Mouse (Mus musculus): ENCODE results near the gene Dhrs7b.
"Not testable (repeated sequence)": the region's sequence is repeated elsewhere in the genome, so short reads cannot be mapped to it uniquely, and the experiment has no call there.

Gene Dhrs7b

GRCm38 (mm10) chr11:60841467-60842200 is 11.2 kb downstream of the Dhrs7b start:
- DNase-seq (ENCODE audit: low spot score) = no peak

GRCm38 (mm10) chr11:60843412-60843811 is 13.0 kb downstream of the Dhrs7b start:
- no peak for DNase-seq (ENCODE audit: low spot score)

GRCm38 (mm10) chr11:60845415-60845814 is 15.0 kb downstream of the Dhrs7b start:
- no peak for DNase-seq (ENCODE audit: low spot score)

DNA sequence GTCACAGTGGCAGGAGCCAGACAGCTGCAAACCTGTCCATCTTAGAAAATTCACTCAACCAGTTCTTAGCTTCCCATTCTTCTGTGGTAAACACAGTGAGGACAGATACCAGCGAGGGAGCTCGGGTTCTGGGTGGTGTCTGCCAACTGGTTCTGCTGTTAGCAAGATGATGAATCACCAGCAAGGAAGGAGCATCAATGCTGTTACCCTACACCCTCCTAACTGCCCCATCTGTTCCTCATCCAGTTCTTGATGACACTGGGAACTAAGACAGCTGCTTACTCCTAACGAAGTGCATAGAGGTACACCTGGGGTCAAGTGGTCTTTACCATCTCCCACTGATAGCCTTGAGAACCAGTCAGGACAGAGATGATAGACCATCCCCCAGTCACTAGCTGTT is 26.2 kb downstream of the Dhrs7b start:
- no peak for DNase-seq (ENCODE audit: low spot score)

DNA sequence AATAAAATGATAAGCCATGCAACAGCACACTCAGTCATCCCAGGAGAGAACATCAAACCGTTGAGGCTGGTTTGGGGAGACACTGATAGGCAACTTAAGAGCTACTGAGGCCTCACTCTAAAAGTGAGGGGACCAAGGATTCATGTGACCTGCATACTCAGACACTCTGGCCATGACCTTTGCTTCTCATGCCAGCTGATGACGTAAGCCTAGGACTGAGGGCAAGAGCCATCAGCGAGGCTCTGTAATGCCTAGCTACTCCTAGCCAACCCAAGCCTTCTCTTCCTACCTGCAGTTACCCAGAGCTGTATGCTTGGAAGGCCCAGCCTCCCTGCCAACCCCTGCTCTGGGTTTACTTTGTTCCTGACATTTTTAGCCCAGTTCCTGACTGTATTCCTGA is 31.6 kb downstream of the Dhrs7b start:
- DNase-seq (ENCODE audit: low spot score) = no peak

- DNase-seq (ENCODE audit: low spot score) = no peak
Measured at GRCm38 (mm10) chr11:60863196-60863595, 32.8 kb downstream of the Dhrs7b start.

GRCm38 (mm10) chr11:60864166-60864565 is 33.7 kb downstream of the Dhrs7b start:
- no peak for DNase-seq (ENCODE audit: low spot score)

GRCm38 (mm10) chr11:60864916-60865315 is 34.5 kb downstream of the Dhrs7b start:
- DNase-seq (ENCODE audit: low spot score) = no peak

- no peak for DNase-seq (ENCODE audit: low spot score)
Measured at GRCm38 (mm10) chr11:60866021-60866420, 35.6 kb downstream of the Dhrs7b start.

DNA sequence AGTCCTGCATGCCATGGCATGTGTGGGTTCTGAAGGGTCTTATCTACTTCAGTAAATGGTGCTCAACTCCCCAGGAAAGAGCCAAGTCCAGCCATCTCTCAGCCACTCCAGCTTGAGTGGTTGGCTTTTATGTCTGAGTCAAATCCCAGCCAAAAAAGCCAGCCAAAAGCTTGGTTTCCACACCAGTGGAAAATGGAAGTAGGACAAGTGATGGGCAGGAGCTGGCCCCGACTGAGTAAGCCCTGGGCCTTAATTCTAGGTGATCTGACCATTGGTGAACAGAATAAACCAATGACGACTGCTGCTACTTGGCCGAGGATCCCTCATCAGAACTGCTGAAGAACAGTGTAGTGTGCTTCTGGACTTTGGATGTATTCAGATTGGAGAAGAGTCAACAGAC is 37.0 kb downstream of the Dhrs7b start:
- DNase-seq (ENCODE audit: low spot score) = no peak

GRCm38 (mm10) chr11:60867904-60868303 is 37.5 kb downstream of the Dhrs7b start:
- no peak for DNase-seq (ENCODE audit: low spot score)

DNA sequence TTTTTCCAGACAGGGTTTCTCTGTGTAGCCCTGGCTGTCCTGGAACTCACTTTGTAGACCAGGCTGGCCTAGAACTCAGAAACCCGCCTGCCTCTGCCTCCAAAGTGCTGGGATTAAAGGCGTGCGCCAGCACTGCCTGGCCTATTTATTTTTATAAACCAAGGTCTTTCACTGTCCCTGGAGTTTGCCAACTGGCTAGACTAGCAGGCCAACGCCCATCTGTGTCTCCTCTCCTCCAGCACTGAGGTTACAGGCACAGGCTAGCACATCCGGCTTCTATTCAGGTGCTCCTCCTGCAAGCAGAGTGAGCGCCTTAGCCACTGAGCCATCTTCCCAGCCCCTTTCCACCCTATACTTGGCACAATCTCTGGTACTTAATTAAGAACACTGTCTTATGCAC is 39.0 kb downstream of the Dhrs7b start:
- DNase-seq (ENCODE audit: low spot score) = not testable (repeated sequence)

DNA sequence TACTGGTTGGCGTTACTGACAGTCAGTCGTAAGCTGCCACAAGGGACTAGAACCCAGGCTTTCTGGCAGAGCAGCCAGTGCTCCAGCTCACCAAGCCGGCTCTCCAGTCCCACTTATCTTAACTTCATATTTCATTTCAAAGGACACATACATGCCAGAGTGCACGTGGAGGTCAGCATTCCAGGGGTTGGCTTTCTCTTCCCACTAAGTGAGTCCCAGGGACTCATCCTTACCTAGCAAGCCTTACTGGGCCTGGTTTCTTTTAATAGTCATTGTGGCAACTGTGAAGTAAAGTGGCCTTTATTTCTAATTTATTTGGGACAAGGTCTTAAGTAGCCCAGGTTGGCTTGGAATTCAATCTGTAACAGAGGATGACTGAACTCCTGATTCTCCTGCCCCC is 41.0 kb downstream of the Dhrs7b start:
- no peak for DNase-seq (ENCODE audit: low spot score)

- no peak for DNase-seq (ENCODE audit: low spot score)
Measured at GRCm38 (mm10) chr11:60873101-60873500, 42.7 kb downstream of the Dhrs7b start.

- DNase-seq (ENCODE audit: low spot score) = peak; percentile 19
Measured at GRCm38 (mm10) chr11:60878056-60878612, 47.7 kb downstream of the Dhrs7b start.

DNA sequence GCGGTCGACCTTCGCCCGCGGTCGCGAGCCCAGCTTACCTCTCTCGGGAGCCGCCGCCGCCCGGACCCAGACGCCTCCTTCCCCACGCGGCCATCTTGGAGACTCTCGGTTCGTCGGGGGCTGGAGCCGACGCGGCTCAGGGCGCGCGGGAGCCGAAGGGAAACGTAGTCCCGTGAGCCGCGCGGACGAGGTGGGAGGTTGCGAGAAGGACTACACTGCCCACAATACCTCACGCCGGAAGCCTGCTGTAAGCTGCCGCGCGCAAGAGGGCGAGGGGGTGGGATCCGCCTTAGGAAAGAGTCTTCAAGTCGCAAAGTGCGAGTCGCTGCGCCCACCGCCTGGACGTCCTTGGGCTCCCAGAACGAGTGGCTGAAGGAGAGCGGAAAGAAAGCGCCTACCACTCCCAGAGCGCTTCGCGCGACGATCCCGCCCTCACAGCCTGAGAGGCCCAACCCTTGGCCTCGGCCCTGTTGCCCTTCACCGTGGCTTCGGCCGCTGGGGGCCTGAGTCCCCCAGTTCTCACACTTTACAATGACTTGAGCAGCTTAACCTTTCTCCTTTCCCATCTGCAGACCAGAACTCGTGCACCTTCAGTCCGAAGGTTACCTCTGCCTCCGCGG is 48.4 kb downstream of the Dhrs7b start, which contains the start of gene Tmem11:
Tmem11 (minus strand) TSS at position 598 of the 620 bp plus-strand sequence.
- DNase-seq (ENCODE audit: low spot score) = peak; percentile 95

- DNase-seq (ENCODE audit: low spot score) = peak; percentile 34
Measured at GRCm38 (mm10) chr11:60879423-60879822, 49.0 kb downstream of the Dhrs7b start.

GRCm38 (mm10) chr11:60880559-60880958 is 50.1 kb downstream of the Dhrs7b start:
- no peak for DNase-seq (ENCODE audit: low spot score)

DNA sequence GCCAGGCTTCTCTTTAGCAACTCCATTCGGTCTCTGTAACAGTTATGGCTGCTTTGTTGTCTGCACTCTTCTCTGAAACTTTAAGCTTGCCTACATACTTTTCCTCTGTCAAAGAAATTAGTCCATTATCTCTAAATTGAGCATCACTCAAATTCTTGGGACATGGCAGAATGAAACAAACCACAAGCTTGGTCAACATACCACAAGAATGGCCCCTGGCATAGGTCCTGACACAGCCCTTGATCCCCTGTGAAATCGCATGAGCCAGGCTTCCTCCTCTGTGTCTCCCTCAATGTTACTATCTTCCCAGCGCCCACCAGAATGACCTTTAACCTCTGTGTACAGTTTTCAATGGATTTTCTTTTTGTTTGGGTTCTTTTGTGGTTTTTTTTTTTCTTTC is 52.0 kb downstream of the Dhrs7b start:
- DNase-seq (ENCODE audit: low spot score) = no peak

GRCm38 (mm10) chr11:60886986-60887385 is 56.6 kb downstream of the Dhrs7b start:
- DNase-seq (ENCODE audit: low spot score) = not testable (repeated sequence)

- no peak for DNase-seq (ENCODE audit: low spot score)
Measured at GRCm38 (mm10) chr11:60889861-60890260, 59.4 kb downstream of the Dhrs7b start.

DNA sequence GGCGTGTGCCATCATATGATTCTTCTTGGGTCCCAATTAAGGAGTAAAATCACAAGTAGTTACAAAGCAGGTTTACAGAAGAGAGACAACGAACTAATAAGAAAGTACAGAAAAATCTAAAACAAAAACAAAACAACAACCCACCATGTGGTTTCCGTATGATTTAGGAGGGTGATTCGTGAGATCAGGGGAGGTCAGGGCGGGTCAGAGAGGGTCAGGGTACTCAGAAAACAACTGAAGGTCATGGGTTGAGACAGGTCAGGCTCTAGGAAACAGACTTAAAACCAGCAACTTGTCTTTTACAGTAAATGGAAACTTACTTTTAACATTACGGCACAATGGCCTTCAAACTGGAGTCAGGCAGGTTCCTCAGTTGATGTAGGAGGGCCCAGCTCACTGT is 59.9 kb downstream of the Dhrs7b start:
- no peak for DNase-seq (ENCODE audit: low spot score)

GRCm38 (mm10) chr11:60890744-60891143 is 60.3 kb downstream of the Dhrs7b start:
- DNase-seq (ENCODE audit: low spot score) = no peak
